Comparison of ENCODE assay signal across 11 mouse cellular contexts in the genomic region with DNA sequence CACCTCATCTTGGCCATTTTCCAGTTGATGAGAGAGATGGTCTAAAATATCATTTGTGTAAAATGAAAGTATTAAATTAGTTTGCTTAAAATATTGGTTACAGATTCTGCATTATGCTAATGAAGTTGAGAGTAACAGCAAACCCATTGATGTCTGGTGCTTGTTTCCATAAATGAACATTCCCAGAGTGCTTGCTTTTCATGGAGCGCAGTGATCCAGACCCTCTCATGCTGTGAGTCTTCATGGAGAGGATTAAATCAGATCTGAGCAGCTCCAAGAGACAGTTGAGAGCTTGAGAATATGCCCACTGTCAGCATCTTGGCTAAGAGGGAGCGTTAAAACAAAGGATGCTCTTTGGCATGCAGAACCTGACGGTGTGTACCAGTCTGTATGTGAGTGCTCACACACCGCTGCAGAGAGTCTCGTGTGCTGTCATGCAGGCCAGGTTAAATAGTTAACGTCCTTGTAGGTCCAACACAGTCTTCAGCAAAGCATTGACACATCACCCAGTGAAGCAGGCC. TPM values are rescaled to one million over a fixed set of nuclear protein-coding genes. Genes with fewer than 3 reads are reported as not detected.
A peak's percentile ranks its signal among the peaks of the same experiment; 100 is the strongest.
DNase-seq lines count a peak whose midpoint lies in the region; ATAC-seq and TF ChIP-seq lines count a peak whose summit lies in the region.
"Had no signal": no experiment of that assay in that cellular context is flagged by ENCODE, and none has a peak within 500 bp of the region (broad histone marks: within the 10 kb centered on the region; RNA-seq: fewer than 3 reads in every experiment).

No protein-coding gene starts in this region.

- H3K9me3 ChIP-seq in embryonic facial prominence, embryonic 12.5 days = no peaks in the 10 kb centered on the region
- H3K9me3 ChIP-seq in embryonic facial prominence, embryonic 10.5 days = no peaks in the 10 kb centered on the region
- no peaks in the 10 kb centered on the region for H3K9me3 ChIP-seq in lung, embryonic 15.5 days
- no peaks in the 10 kb centered on the region for H3K9me3 ChIP-seq in forebrain, postnatal 0 days (ENCODE audit: low read length)
- H3K9me3 ChIP-seq in neural tube, embryonic 15.5 days (replicated peaks) = no peaks in the 10 kb centered on the region
- H3K9me3 ChIP-seq: limb, embryonic 13.5 days had no signal

- TF ChIP-seq CTCF in forebrain, postnatal 0 days (IDR thresholded peaks at IDR 0.05; ENCODE audit: low read depth) = no peak

- DNase-seq in embryonic facial prominence, embryonic 10.5 days (ENCODE audit: low spot score) = no peak
- no peak for DNase-seq in lung, postnatal 36 days
- DNase-seq in forebrain, postnatal 0 days = no peak
- no peak for DNase-seq in testis, postnatal 14 days (ENCODE audit: low spot score)
- DNase-seq: right cerebral cortex, postnatal 25 days; thymus, adult 18-20 months had no signal

- no peaks in the 10 kb centered on the region for H3K36me3 ChIP-seq in embryonic facial prominence, embryonic 12.5 days
- H3K36me3 ChIP-seq in embryonic facial prominence, embryonic 10.5 days (replicated peaks) = peaks cover 4% of the 10 kb centered on the region; the same call in 1 of the 2 replicates
- no peaks in the 10 kb centered on the region for H3K36me3 ChIP-seq in lung, embryonic 15.5 days
- no peaks in the 10 kb centered on the region for H3K36me3 ChIP-seq in forebrain, postnatal 0 days (ENCODE audit: insufficient read depth)
- no peaks in the 10 kb centered on the region for H3K36me3 ChIP-seq in neural tube, embryonic 15.5 days
- H3K36me3 ChIP-seq: limb, embryonic 13.5 days had no signal

- peaks cover 20% of the 10 kb centered on the region for H3K4me1 ChIP-seq in embryonic facial prominence, embryonic 12.5 days
- peaks cover 30% of the 10 kb centered on the region for H3K4me1 ChIP-seq in embryonic facial prominence, embryonic 10.5 days
- H3K4me1 ChIP-seq in lung, embryonic 15.5 days = peaks cover 27% of the 10 kb centered on the region
- peaks cover 13% of the 10 kb centered on the region; the same call in 1 of the 2 replicates for H3K4me1 ChIP-seq in forebrain, postnatal 0 days (ENCODE audit: insufficient read depth)
- H3K4me1 ChIP-seq in neural tube, embryonic 15.5 days = peaks cover 32% of the 10 kb centered on the region

- no peak overlapping the region for H3K4me3 ChIP-seq in embryonic facial prominence, embryonic 12.5 days
- H3K4me3 ChIP-seq in embryonic facial prominence, embryonic 10.5 days = no peak overlapping the region
- H3K4me3 ChIP-seq in lung, embryonic 15.5 days = no peak overlapping the region
- H3K4me3 ChIP-seq in forebrain, postnatal 0 days (ENCODE audit: low read depth, low read length) = no peak overlapping the region
- no peak overlapping the region for H3K4me3 ChIP-seq in neural tube, embryonic 15.5 days (replicated peaks)
- H3K4me3 ChIP-seq: limb, embryonic 13.5 days had no signal

- H3K9ac ChIP-seq in embryonic facial prominence, embryonic 12.5 days = no peak overlapping the region
- no peak overlapping the region for H3K9ac ChIP-seq in lung, embryonic 15.5 days
- no peak overlapping the region for H3K9ac ChIP-seq in forebrain, postnatal 0 days
- no peak overlapping the region for H3K9ac ChIP-seq in neural tube, embryonic 15.5 days (replicated peaks)
- H3K9ac ChIP-seq: limb, embryonic 13.5 days had no signal

- no peak overlapping the region for H3K4me2 ChIP-seq in embryonic facial prominence, embryonic 12.5 days (replicated peaks)
- no peak overlapping the region for H3K4me2 ChIP-seq in lung, embryonic 15.5 days
- no peak overlapping the region for H3K4me2 ChIP-seq in forebrain, postnatal 0 days (ENCODE audit: low read depth)
- H3K4me2 ChIP-seq in neural tube, embryonic 15.5 days = no peak overlapping the region
- H3K4me2 ChIP-seq: limb, embryonic 13.5 days had no signal

- H3K27me3 ChIP-seq in embryonic facial prominence, embryonic 12.5 days = no peaks in the 10 kb centered on the region
- H3K27me3 ChIP-seq in embryonic facial prominence, embryonic 10.5 days (replicated peaks; ENCODE audit: low read depth, poor library complexity, severe bottlenecking) = no peaks in the 10 kb centered on the region
- H3K27me3 ChIP-seq in lung, embryonic 15.5 days = no peaks in the 10 kb centered on the region
- no peaks in the 10 kb centered on the region for H3K27me3 ChIP-seq in forebrain, postnatal 0 days (ENCODE audit: insufficient read depth, low read length)
- H3K27me3 ChIP-seq in neural tube, embryonic 15.5 days (replicated peaks) = no peaks in the 10 kb centered on the region
- H3K27me3 ChIP-seq: limb, embryonic 13.5 days had no signal

- WGBS in embryonic facial prominence, embryonic 12.5 days = 78% methylated on average over 6 of the region's 6 CpGs
- 86% methylated on average over 6 of the region's 6 CpGs for WGBS in embryonic facial prominence, embryonic 10.5 days
- WGBS in lung, embryonic 15.5 days = 79% methylated on average over 6 of the region's 6 CpGs
- WGBS in forebrain, postnatal 0 days = 27% methylated on average over 6 of the region's 6 CpGs
- 52% methylated on average over 6 of the region's 6 CpGs for WGBS in neural tube, embryonic 15.5 days

- no peak for ATAC-seq in embryonic facial prominence, embryonic 12.5 days (ENCODE audit: insufficient number of reproducible peaks, insufficient read depth, low FRiP score, low TSS enrichment)
- no peak; the same call in 1 of the 2 replicates for ATAC-seq in lung, embryonic 15.5 days (ENCODE audit: borderline replicate concordance, extremely low read depth, low FRiP score, low TSS enrichment)
- peak; percentile 42 for ATAC-seq in forebrain, postnatal 0 days
- ATAC-seq in neural tube, embryonic 15.5 days (ENCODE audit: low FRiP score) = peak; percentile 20; the same call in 1 of the 2 replicates
- no peak for ATAC-seq in inflammation-experienced regulatory T-cells, adult 6 months

- 0 out of 2 replicates have a peak overlapping the region, but pooled peaks have one; percentile 50 for H3K27ac ChIP-seq in embryonic facial prominence, embryonic 12.5 days
- no peak overlapping the region for H3K27ac ChIP-seq in embryonic facial prominence, embryonic 10.5 days (replicated peaks)
- peak overlapping the region; percentile 60 for H3K27ac ChIP-seq in lung, embryonic 15.5 days
- H3K27ac ChIP-seq in forebrain, postnatal 0 days (ENCODE audit: low read depth, low read length) = no peak overlapping the region
- H3K27ac ChIP-seq in neural tube, embryonic 15.5 days (replicated peaks) = peak overlapping the region; percentile 39
- H3K27ac ChIP-seq: limb, embryonic 13.5 days had no signal

RNA-seq across cellular contexts. Expression of a gene that starts 43.1 kb away (rescaled TPM):
- 15.0 and 17.2 TPM in 2 replicates for polyA plus RNA-seq in embryonic facial prominence, embryonic 12.5 days (2016; fragmentation: Nextera tagmentation; extraction: Ambion mirVana)
- 16.2 and 16.9 TPM in 2 replicates for polyA plus RNA-seq in embryonic facial prominence, embryonic 10.5 days (2016; fragmentation: Nextera tagmentation; extraction: Ambion mirVana)
- 9.1 and 10.5 TPM in 2 replicates for polyA plus RNA-seq in lung, embryonic 15.5 days (2015; fragmentation: Nextera tagmentation; extraction: Ambion mirVana)
- total RNA-seq in forebrain, postnatal 0 days (2014; rRNA removed) = 29.3 and 40.6 TPM in 2 replicates
- 4.7 and 8.3 TPM in 2 replicates for polyA plus RNA-seq in forebrain, postnatal 0 days (2015; fragmentation: Nextera tagmentation; extraction: Ambion mirVana)
- polyA plus RNA-seq in neural tube, embryonic 15.5 days (2015; fragmentation: Nextera tagmentation; extraction: Ambion mirVana) = 13.8 and 14.0 TPM in 2 replicates
- 10 to 100 TPM; 11.5 to 21.3 (median 13.3) TPM for polyA plus RNA-seq in inflammation-experienced regulatory T-cells, adult 6 months (2017; shearing (Covaris generic))

Comparison
In these comparisons a context has a peak if more than half of its experiments do, and no peak if none do; other contexts are left out.
1. H3K27ac ChIP-seq: peak in embryonic facial prominence, embryonic 12.5 days (single experiment), lung, embryonic 15.5 days (single experiment) and neural tube, embryonic 15.5 days (single experiment); none in embryonic facial prominence, embryonic 10.5 days (single experiment) and forebrain, postnatal 0 days (single experiment).
2. ATAC-seq: peak in forebrain, postnatal 0 days (single experiment) and neural tube, embryonic 15.5 days (single experiment); none in embryonic facial prominence, embryonic 12.5 days (single experiment), lung, embryonic 15.5 days (single experiment) and inflammation-experienced regulatory T-cells, adult 6 months (single experiment).